Mouse (Mus musculus): Measurements from ENCODE around the gene Arl5c.
"Not testable (repeated sequence)": the region's sequence is repeated elsewhere in the genome, so short reads cannot be mapped to it uniquely, and the experiment has no call there.

Arl5c gene

DNA sequence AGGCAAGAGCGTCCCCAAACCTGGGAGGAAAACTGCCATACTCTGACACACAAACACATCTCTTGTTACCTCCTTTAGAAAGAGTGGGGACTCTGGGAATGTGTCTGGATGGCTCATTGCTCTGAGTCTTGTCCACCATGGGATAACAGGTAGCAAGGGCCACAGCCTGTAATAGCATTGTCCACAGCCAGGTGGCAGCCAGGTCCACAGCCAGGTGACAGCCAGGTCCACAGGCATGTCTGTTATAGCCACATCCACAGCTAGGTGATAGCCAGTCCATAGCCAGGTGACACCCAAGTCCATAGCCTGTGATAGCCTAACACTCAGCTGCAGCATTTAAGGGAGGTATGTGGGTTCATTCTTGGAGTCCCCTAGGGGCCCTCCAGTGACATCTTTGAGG lies 35.1 kb downstream of the Arl5c start:
- no peak for DNase-seq (ENCODE audit: low read depth, low spot score)

GRCm38 (mm10) chr11:97959300-97959680 lies 36.7 kb downstream of the Arl5c start:
- no peak for DNase-seq (ENCODE audit: low read depth, low spot score)

- DNase-seq (ENCODE audit: low read depth, low spot score): no peak
These were observed 37.2 kb downstream of the Arl5c start for GRCm38 (mm10) chr11:97958641-97959299.

DNA sequence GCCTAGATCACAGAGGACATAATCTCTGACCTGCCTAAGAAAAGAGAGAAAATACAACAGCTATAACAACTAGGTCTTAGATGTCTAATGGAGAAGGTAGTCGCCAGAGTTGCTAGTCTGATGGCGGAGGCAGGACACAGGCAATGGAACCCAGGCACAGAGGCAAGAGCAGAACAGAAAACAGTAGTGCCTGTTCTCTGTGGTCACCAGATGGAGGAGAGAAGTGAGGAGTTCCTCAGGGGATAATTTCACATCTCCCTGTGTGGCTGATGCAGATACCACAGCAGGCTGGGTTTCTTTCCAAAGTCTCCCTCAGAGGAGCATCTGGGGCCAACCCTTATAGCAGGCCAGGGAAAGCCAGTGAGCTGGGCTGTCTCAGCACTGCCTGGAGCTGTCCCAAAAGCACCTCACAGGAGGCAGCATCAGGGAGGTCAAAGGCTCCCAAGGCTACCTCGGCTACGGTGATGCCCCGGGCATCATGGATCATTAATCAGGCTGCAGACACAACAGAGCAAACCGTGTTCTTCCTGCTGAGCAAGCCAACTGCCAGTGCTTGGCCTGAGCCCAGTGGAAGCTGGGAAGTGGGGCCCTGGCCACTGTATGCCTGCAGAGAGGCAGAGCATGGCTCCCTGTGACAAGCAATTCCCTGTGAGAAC lies 38.9 kb downstream of the Arl5c start:
- no peak for DNase-seq (ENCODE audit: low read depth, low spot score)

DNA sequence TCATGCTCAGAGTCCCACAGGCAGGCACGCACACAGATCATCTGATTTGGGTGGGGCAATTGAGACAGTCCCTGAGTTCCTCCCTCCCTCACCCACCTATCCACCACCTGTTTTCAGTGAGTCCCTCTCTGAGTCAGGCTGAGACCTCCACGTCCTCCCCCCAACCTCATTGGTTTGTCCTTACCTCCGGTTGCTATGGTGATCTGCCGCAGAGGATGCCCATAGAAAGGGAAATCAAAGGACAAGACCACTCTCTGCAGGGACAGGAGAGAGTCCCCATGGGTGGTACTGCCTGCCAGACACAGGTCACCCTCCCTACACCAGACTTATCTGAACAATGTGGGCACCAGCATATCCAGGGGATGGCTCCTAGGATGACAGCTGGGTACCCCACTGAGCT lies 40.1 kb downstream of the Arl5c start:
- DNase-seq (ENCODE audit: low read depth, low spot score): no peak

DNA sequence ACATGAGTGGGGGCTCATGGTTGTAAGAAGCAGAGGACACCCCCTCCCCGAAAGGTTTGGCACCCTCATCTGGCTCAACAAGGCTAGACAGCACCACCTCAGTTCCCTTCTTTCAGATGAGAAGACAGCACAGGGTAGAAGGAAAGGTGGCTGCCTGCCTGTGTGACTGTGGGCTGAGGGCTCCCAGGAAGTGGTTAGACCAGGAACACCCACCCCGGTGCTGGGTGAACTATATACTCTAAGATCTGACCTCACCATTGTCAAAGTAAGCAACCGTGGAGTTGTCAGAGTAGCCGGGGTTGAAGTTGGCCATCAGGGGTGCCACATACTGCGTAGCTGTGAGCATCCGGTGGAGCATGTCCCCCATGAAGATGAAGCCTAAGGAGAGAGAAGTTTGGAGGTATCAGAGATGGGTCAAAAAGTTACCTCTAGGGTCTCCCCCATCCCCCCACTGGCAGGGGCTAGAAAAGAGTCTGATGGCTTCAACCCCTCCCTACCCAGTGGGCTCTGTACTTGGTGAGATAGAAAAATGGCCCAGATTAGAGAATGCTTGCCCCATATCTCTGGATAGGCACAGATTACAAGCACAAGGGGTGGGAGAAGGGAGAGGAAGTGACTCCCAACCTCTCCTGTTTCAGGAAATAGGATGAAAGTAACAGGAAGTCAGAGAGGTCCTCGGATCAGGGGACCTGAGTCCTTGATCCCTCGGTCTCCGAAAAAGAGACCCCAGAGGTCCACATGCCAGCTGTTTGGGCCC lies 40.7 kb downstream of the Arl5c start:
- no peak for DNase-seq (ENCODE audit: low read depth, low spot score)

DNA sequence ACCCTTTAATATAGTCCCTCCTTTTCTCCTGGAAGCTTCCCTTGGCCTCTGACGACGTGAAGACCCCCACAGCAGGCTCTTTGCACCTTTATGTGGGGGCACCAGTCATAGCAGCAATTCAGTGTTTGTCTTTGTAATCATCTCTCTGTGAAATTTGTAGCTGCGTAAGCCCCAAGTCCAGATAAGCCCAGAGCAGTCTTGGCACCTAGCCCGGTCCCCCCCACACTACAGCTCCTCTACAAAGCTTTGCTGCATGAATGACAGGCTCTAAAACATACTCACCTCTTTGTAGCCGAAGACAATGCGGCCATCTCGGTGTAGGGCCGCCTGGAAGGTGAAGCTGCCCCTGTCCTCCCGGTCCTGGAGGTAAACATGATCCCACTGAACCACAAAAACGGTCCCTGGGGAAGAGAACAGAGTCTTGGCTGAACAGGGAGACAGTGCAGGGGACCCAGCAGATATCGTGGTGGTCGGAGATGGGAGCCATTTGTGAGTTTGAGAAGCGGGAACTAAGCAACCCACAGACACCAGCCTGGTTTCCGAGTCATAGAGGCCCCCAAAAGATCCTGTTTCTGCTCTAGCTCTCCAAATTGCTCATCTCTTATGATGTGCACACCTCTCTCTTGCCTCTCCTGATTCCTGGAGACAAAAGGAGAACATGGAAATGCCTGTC lies 41.4 kb downstream of the Arl5c start:
- DNase-seq (ENCODE audit: low read depth, low spot score): no peak

DNA sequence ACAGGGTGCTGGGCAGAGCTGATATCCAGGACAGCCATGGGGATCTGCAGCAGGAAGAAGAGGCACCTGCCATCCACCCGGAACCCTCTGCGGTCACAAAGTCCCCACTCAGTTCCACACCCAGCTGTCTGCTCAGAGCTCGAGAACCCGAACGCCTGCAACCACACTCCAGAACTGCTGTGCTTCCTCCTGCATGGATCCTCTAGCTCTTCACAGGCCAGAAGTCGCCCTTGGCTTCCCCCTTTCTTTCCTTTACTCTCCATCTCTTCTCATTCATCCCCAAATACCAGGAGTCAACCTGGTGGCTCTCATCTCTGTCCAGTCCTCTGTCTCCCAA lies 42.1 kb downstream of the Arl5c start:
- DNase-seq (ENCODE audit: low read depth, low spot score): no peak

- DNase-seq (ENCODE audit: low read depth, low spot score): no peak
These were observed 42.6 kb downstream of the Arl5c start for GRCm38 (mm10) chr11:97953179-97953938.

GRCm38 (mm10) chr11:97952367-97953006 lies 43.5 kb downstream of the Arl5c start:
- DNase-seq (ENCODE audit: low read depth, low spot score): no peak

DNA sequence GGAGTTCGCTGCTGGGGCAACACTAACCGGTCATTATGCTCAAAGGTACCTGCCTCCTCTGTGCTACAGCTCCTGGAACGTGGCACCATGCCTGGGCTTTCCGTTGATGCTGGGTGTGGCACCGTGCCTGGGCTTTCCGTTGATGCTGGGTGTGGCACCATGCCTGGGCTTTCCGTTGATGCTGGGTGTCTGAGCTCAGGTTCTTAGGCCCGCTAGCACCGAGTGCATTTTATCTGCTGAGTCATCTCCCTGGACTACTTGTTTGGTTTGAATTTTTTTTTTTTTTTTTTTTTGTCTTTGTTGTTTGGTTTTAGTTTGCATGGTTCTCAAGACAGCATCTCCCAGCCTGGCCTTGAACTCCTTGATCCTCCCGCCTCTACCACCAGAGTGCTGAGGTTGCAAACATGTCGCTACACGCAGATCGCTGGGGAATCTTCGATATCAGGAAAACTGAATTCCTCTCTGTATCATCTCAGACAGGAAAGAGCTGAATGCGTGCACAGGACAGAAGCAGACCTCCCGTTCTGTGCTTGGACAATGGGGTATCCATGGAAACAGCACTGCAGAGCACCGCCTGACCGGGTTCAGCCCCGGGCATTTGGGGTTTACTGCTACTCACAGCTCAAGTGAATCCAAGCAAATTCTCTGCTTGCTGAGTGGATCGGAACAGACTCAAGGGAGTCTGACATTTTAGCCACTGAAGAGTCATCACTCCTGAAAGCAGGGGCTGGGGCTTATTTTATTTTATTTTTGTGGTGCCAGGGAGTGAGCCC lies 46.1 kb downstream of the Arl5c start:
- DNase-seq (ENCODE audit: low read depth, low spot score): no peak

GRCm38 (mm10) chr11:97947426-97947825 lies 48.6 kb downstream of the Arl5c start:
- DNase-seq (ENCODE audit: low read depth, low spot score): peak; percentile 53

GRCm38 (mm10) chr11:97945738-97946289 lies 50.2 kb downstream of the Arl5c start:
- not testable (repeated sequence) for DNase-seq (ENCODE audit: low read depth, low spot score)

- DNase-seq (ENCODE audit: low read depth, low spot score): no peak
These were observed 51.0 kb downstream of the Arl5c start for GRCm38 (mm10) chr11:97945031-97945430.

GRCm38 (mm10) chr11:97943256-97943655 lies 52.7 kb downstream of the Arl5c start:
- DNase-seq (ENCODE audit: low read depth, low spot score): no peak

DNA sequence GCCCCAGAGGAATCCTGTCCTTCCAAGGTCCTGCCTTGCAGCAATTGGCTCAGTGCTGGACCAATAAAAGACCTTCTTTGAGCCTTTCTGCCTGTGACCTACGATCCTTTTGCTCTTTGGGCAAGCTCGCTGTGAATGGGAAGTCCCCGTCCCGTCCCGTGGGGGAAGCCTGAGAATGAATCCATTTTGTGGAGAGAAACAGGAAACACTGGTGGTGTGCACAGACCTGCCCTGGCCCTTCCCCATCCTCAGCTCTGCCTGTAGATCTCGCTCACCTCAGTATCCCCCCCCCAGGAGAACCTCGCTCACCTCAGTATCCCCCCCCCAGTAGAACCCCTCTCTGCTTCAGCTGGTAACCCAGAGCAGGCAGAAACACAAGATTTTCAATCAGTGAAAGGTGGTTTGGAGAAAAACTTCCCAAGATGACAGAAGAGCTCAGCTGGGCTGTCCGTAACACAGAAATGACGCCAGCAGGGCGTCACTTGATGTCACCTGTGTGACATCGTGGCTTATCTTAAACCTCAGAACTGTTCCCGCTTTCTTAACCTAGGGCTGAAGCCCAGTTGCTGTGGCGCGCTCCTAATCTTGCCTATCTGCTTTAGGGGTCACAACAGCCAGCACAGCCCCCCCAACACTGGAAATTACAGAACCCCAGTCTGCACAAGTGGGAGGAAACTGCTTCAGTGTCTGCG lies 53.4 kb downstream of the Arl5c start:
- no peak for DNase-seq (ENCODE audit: low read depth, low spot score)

Measured in forelimb bud, embryonic 11.5 days (tissue).